Mouse (Mus musculus): ENCODE data around the gene Sgcd. TPM values are rescaled to one million over a fixed set of nuclear protein-coding genes. Genes with fewer than 3 reads are reported as not detected.

Gene Sgcd
- total and polyA plus RNA-seq, 3 experiments: 0.38 to 2.4 (median 0.43) TPM

DNA sequence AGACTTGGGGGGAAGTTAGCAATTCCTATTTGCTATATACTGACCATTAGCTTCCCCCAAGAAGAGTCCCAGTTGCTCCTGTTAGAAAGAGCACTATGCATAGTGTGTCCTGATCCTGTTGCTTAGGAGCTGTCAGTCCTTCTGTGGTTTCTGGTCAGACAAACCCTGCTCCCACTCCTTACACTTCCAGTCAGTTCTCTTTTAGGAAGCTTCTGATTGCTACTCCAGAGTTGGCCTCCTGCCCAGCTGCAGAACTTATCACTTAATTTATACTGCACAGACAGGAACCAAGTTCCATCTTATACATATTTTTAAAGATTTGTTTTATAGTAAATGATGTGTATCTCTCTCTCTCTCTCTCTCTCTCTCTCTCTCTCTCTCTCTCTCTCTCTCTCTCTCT is 878.5 kb downstream of the Sgcd start:
- H3K9ac ChIP-seq (ENCODE audit: insufficient read depth, low read depth): no peak overlapping the region
- H3K4me3 ChIP-seq (replicated peaks in 1 of 3; ENCODE audit: low read depth in 2 of 3, low read length in 2 of 3, poor library complexity in 1 of 3): no peak overlapping the region
- DNase-seq (ENCODE audit: extremely low read depth): no peak
- TF ChIP-seq CHD2 (IDR thresholded peaks at IDR 0.05; ENCODE audit: low read length) (no peak), HCFC1 (IDR thresholded peaks at IDR 0.05; ENCODE audit: low read depth, low read length) (no peak), RCOR1 (conservative IDR thresholded peaks at IDR 0.05; ENCODE audit: low read depth, low read length) (no peak), ELF1 (IDR thresholded peaks at IDR 0.05; ENCODE audit: low read depth, low read length) (no peak), USF2 (conservative IDR thresholded peaks at IDR 0.05; ENCODE audit: low read depth, low read length) (no peak), UBTF (IDR thresholded peaks at IDR 0.05; ENCODE audit: low read depth, low read length) (no peak), JUN (IDR thresholded peaks at IDR 0.05; ENCODE audit: insufficient read depth, low read depth, low read length) (no peak), IRF4 (IDR thresholded peaks at IDR 0.05; ENCODE audit: low read depth, low read length) (no peak)
- H3K79me2 ChIP-seq (replicated peaks; ENCODE audit: control insufficient read depth, extremely low read depth, insufficient read depth, poor library complexity, severe bottlenecking): no peaks in the 10 kb centered on the region
- H3K27ac ChIP-seq (ENCODE audit: insufficient read depth, low read depth): no peak overlapping the region
- dilution Hi-C loops (cut with MboI; ENCODE audit: extremely low pct_ligation_motif_present, extremely low pct_unique_long_range_greater_than_20kb, low sequenced_read_pairs) (no loop called here), in situ Hi-C loops (cut with MboI; ENCODE audit: low pct_ligation_motif_present, low pct_unique_long_range_greater_than_20kb, low sequenced_read_pairs) (no loop called here)
- no peak overlapping the region for H3K4me2 ChIP-seq (ENCODE audit: insufficient read depth, low read depth, poor library complexity, severe bottlenecking)
- no peaks in the 10 kb centered on the region for H3K36me3 ChIP-seq (replicated peaks in 1 of 2; ENCODE audit: control insufficient read depth in 1 of 2, insufficient read depth in 1 of 2, low read length in 1 of 2)
- H3K9me3 ChIP-seq (replicated peaks; ENCODE audit: low read length): no peaks in the 10 kb centered on the region
- no peaks in the 10 kb centered on the region for H3K4me1 ChIP-seq (ENCODE audit: control insufficient read depth in 1 of 2, insufficient read depth in 2 of 2)
- H3K27me3 ChIP-seq (replicated peaks): no peaks in the 10 kb centered on the region

DNA sequence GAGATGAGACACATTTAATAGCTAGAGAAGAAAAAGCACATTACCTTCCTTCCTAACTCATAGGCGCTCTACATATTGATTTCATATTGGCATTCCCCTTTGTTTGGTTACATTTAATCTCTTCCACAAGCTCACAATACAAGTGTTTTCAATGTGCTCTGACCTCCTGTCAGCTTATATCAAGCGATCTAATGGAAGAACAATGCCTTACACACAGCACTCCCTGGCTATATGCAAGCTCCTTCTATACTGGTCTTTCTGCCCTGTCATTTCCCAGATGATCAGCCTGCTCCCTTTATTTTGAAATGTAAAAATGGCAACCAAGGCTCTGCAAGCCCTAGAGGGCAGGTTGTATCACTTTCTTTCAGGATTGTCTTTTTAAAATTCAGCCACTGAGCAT is 881.1 kb downstream of the Sgcd start:
- Histone ChIP-seq H3K4me2 (ENCODE audit: insufficient read depth, low read depth, poor library complexity, severe bottlenecking) (no peak overlapping the region), H3K4me1 (ENCODE audit: control insufficient read depth in 1 of 2, insufficient read depth in 2 of 2) (no peaks in the 10 kb centered on the region), H3K27me3 (replicated peaks) (no peaks in the 10 kb centered on the region), H3K4me3 (replicated peaks in 1 of 3; ENCODE audit: low read depth in 2 of 3, low read length in 2 of 3, poor library complexity in 1 of 3) (no peak overlapping the region), H3K79me2 (replicated peaks; ENCODE audit: control insufficient read depth, extremely low read depth, insufficient read depth, poor library complexity, severe bottlenecking) (no peaks in the 10 kb centered on the region), H3K9me3 (replicated peaks; ENCODE audit: low read length) (no peaks in the 10 kb centered on the region), H3K36me3 (replicated peaks in 1 of 2; ENCODE audit: control insufficient read depth in 1 of 2, insufficient read depth in 1 of 2, low read length in 1 of 2) (no peaks in the 10 kb centered on the region), H3K27ac (ENCODE audit: insufficient read depth, low read depth) (no peak overlapping the region), H3K9ac (ENCODE audit: insufficient read depth, low read depth) (no peak overlapping the region)
- no peak for TF ChIP-seq E2F4 (IDR thresholded peaks at IDR 0.05; ENCODE audit: insufficient replicate concordance, low read depth, low read length)
- dilution Hi-C loops (cut with MboI; ENCODE audit: extremely low pct_ligation_motif_present, extremely low pct_unique_long_range_greater_than_20kb, low sequenced_read_pairs) (no loop called here), in situ Hi-C loops (cut with MboI; ENCODE audit: low pct_ligation_motif_present, low pct_unique_long_range_greater_than_20kb, low sequenced_read_pairs) (no loop called here)
- DNase-seq (ENCODE audit: extremely low read depth): no peak

DNA sequence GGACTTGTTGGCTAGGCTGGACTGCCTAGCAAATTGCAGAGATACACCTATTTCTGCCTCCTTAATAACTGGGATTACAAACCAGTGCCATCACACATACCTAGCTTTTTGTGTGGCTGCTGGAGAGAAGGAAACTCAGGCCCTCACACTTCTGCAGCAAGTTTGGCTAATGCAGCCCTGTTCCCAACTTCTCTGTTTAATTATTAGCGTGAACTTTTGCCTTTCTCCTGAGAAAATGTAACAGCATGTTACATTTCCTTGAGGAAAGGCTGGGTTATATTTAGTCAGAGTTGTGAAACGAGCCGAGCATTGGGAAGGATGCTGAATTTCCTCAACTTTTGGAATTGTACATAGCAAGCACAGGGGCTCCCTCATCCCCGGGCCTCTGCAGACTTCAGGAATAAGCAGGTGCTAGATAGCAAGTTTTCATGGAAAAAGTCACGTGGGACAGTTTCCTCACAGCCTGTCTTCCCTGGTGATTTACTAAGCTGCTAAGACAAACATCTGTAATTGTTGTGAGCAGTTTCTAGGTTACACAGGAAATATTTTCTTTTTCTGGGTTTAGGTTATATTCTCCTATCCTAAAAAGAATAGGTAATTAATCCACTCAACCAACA is 895.4 kb downstream of the Sgcd start:
- no peak overlapping the region for H3K9ac ChIP-seq (ENCODE audit: insufficient read depth, low read depth)
- in situ Hi-C loops (cut with MboI; ENCODE audit: low pct_ligation_motif_present, low pct_unique_long_range_greater_than_20kb, low sequenced_read_pairs): no loop called here
- H3K9me3 ChIP-seq (replicated peaks; ENCODE audit: low read length): no peaks in the 10 kb centered on the region
- peaks cover 0 to 4% of the 10 kb centered on the region in 2 experiments; a peak in 2 of 4 replicates for H3K4me1 ChIP-seq (ENCODE audit: control insufficient read depth in 1 of 2, insufficient read depth in 2 of 2)
- no peaks in the 10 kb centered on the region for H3K27me3 ChIP-seq (replicated peaks)
- TF ChIP-seq MAFK (IDR thresholded peaks at IDR 0.05; ENCODE audit: insufficient replicate concordance, low read length) (no peak), EP300 (IDR thresholded peaks at IDR 0.05; ENCODE audit: low read length) (no peak), ZMIZ1 (IDR thresholded peaks at IDR 0.05; ENCODE audit: low read depth, low read length) (no peak), SMC3 (IDR thresholded peaks at IDR 0.05; ENCODE audit: low read depth, low read length) (no peak), PAX5 (IDR thresholded peaks at IDR 0.05; ENCODE audit: low read length) (no peak), NELFE (IDR thresholded peaks at IDR 0.05; ENCODE audit: low read depth, low read length) (no peak), CHD1 (IDR thresholded peaks at IDR 0.05; ENCODE audit: low read depth, low read length) (no peak), CTCF (conservative IDR thresholded peaks at IDR 0.05 in 1 of 2, IDR thresholded peaks at IDR 0.05 in 1 of 2; ENCODE audit: low read depth in 2 of 2, low read length in 2 of 2) (no peak), E2F4 (IDR thresholded peaks at IDR 0.05; ENCODE audit: insufficient replicate concordance, low read depth, low read length) (no peak), GABPA (IDR thresholded peaks at IDR 0.05; ENCODE audit: insufficient replicate concordance, low read depth, low read length) (no peak), TCF12 (IDR thresholded peaks at IDR 0.05; ENCODE audit: low read depth, low read length) (no peak), MYC (IDR thresholded peaks at IDR 0.05; ENCODE audit: low read depth, low read length) (no peak), NRF1 (IDR thresholded peaks at IDR 0.05; ENCODE audit: low read depth, low read length) (no peak), ZKSCAN1 (IDR thresholded peaks at IDR 0.05; ENCODE audit: borderline replicate concordance, low read depth, low read length) (no peak), RCOR1 (conservative IDR thresholded peaks at IDR 0.05; ENCODE audit: low read depth, low read length) (no peak), USF2 (conservative IDR thresholded peaks at IDR 0.05; ENCODE audit: low read depth, low read length) (no peak)
- H3K79me2 ChIP-seq (replicated peaks; ENCODE audit: control insufficient read depth, extremely low read depth, insufficient read depth, poor library complexity, severe bottlenecking): no peaks in the 10 kb centered on the region
- no peaks in the 10 kb centered on the region for H3K36me3 ChIP-seq (replicated peaks in 1 of 2; ENCODE audit: control insufficient read depth in 1 of 2, insufficient read depth in 1 of 2, low read length in 1 of 2)
- no peak overlapping the region for H3K4me3 ChIP-seq (replicated peaks in 1 of 3; ENCODE audit: low read depth in 2 of 3, low read length in 2 of 3, poor library complexity in 1 of 3)
- H3K4me2 ChIP-seq (ENCODE audit: insufficient read depth, low read depth, poor library complexity, severe bottlenecking): no peak overlapping the region
- dilution Hi-C loops (cut with MboI; ENCODE audit: extremely low pct_ligation_motif_present, extremely low pct_unique_long_range_greater_than_20kb, low sequenced_read_pairs): no loop called here
- DNase-seq (ENCODE audit: extremely low read depth): no peak
- H3K27ac ChIP-seq (ENCODE audit: insufficient read depth, low read depth): no peak overlapping the region
